Mouse (Mus musculus) forebrain, embryonic 15.5 days (tissue): ENCODE results near the gene Slc25a42. TPM values are rescaled to one million over a fixed set of nuclear protein-coding genes. Genes with fewer than 3 reads are reported as not detected.
"Not testable (repeated sequence)": the region's sequence is repeated elsewhere in the genome, so short reads cannot be mapped to it uniquely, and the experiment has no call there.

ENCODE experiments used
- ATAC-seq: fragments of 200-750 bp; cut with Nextera tagmentation; replicated peaks from 2 replicates; pipeline ENCODE4 v1.8.0; 2017; ENCODE audit warnings: mild to moderate bottlenecking, moderate TSS enrichment, moderate library complexity
- H3K27ac ChIP-seq: fragments of 300-500 bp; sonication (generic); replicated peaks from 2 replicates; pipeline ENCODE4 v1.5.1; 2015; ENCODE audit warnings: mild to moderate bottlenecking, inconsistent platforms
- H3K27me3 ChIP-seq: fragments of 300-500 bp; sonication (generic); 2 replicates; pipeline ENCODE4 v1.6.1; 2015; ENCODE audit warnings: inconsistent platforms
- H3K36me3 ChIP-seq: fragments of 300-500 bp; sonication (generic); 2 replicates; pipeline ENCODE4 v1.6.1; 2015; ENCODE audit warnings: mild to moderate bottlenecking, inconsistent platforms
- H3K4me1 ChIP-seq: fragments of 300-500 bp; sonication (generic); 2 replicates; pipeline ENCODE4 v1.6.1; 2015; ENCODE audit warnings: inconsistent platforms
- H3K4me2 ChIP-seq: fragments of 300-500 bp; sonication (generic); replicated peaks from 2 replicates; pipeline ENCODE4 v1.6.1; 2015; ENCODE audit warnings: mild to moderate bottlenecking, inconsistent platforms
- H3K4me3 ChIP-seq: fragments of 300-500 bp; sonication (generic); 2 replicates; pipeline ENCODE4 v1.5.1; 2015; ENCODE audit warnings: mild to moderate bottlenecking, inconsistent platforms
- H3K9ac ChIP-seq: fragments of 300-500 bp; sonication (generic); replicated peaks from 2 replicates; pipeline ENCODE4 v1.6.1; 2015; ENCODE audit warnings: mild to moderate bottlenecking, inconsistent platforms
- H3K9me3 ChIP-seq: fragments of 300-500 bp; sonication (generic); 2 replicates; pipeline ENCODE4 v1.6.1; 2016; ENCODE audit warnings: inconsistent platforms
- WGBS: fragments of 180-500 bp; shearing (Covaris S2); methylation state at CpG from one replicate; pipeline ENCODE4 v1.1.7; 2015; ENCODE audit warnings: mixed read lengths; 5-methylcytosine and 5-hydroxymethylcytosine counted together
- polyA plus RNA-seq: library from polyadenylated mRNA; unstranded; fragments of >200 nt; fragmentation: Nextera tagmentation; extraction: Ambion mirVana; gene quantifications from 2 replicates; pipeline ENCODE4 v1.2.1, GENCODE M21; 2015

The Slc25a42 gene
- polyA plus RNA-seq, 1 experiment from 2014 or later = 3.8 TPM

DNA sequence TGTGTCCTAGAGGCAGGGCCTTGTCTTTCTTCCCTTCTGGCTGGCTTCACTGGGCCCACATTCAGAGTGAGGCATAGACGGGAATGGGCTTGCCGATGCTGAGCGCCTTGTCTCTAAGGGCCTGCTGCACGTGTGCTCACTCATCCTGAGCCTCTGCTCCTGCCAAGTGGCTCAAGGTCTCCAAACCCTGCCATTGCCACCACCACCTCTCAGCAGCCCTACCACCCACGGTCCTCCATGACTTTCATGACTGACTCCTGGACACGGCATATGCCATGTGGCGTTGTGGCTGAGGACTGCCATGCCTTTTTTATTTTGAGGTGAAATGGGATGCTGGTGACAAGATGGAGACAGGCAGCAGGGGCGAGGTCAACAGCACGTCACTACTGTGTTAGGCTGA lies 18.7 kb upstream of the Slc25a42 start:
- Histone ChIP-seq H3K9ac (no peak overlapping the region), H3K36me3 (peaks cover 43% of the 10 kb centered on the region), H3K27ac (no peak overlapping the region), H3K27me3 (no peaks in the 10 kb centered on the region), H3K4me3 (no peak overlapping the region), H3K9me3 (no peaks in the 10 kb centered on the region), H3K4me2 (no peak overlapping the region), H3K4me1 (peaks cover 25% of the 10 kb centered on the region)
- ATAC-seq = no peak
- 92% methylated on average over 9 of the region's 9 CpGs for WGBS

GRCm38 (mm10) chr8:70227997-70228396 lies 15.9 kb upstream of the Slc25a42 start:
- no peak overlapping the region for H3K4me2 ChIP-seq
- WGBS = 30% methylated on average over 4 of the region's 4 CpGs
- H3K36me3 ChIP-seq = peaks cover 65% of the 10 kb centered on the region
- H3K4me3 ChIP-seq = no peak overlapping the region
- no peaks in the 10 kb centered on the region for H3K27me3 ChIP-seq
- no peak for ATAC-seq
- no peak overlapping the region for H3K9ac ChIP-seq
- H3K9me3 ChIP-seq = no peaks in the 10 kb centered on the region
- no peak overlapping the region for H3K27ac ChIP-seq
- peaks cover 8% of the 10 kb centered on the region for H3K4me1 ChIP-seq

- H3K27me3 ChIP-seq = no peaks in the 10 kb centered on the region
- no peak overlapping the region for H3K9ac ChIP-seq
- no peak for ATAC-seq
- H3K27ac ChIP-seq = no peak overlapping the region
- H3K36me3 ChIP-seq = peaks cover 62% of the 10 kb centered on the region
- WGBS = 51% methylated on average over 6 of the region's 6 CpGs
- H3K4me3 ChIP-seq = no peak overlapping the region
- peaks cover 8% of the 10 kb centered on the region; the same call in 1 of the 2 replicates for H3K4me1 ChIP-seq
- no peaks in the 10 kb centered on the region for H3K9me3 ChIP-seq
- H3K4me2 ChIP-seq = no peak overlapping the region
Observed at GRCm38 (mm10) chr8:70223341-70223740, 11.2 kb upstream of the Slc25a42 start.

DNA sequence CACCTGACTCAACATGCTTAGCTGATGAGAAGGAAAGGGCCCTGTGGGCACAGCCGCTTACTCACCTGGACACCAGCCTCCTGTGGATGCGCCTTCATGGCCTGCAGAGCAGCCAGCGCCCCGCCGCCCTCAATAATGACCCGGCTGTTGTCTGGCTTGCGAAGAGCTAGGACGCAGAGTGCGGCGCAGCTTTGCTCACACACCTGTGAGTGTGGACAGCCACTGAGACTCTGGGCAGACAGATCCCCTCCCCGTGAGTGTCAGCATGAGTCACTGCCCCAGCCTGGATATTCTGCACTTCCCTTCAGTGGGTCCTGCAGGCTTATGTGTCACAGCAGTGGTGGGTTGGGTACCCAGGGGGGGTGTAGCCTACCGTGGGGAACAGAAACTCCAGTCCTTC lies 9.9 kb upstream of the Slc25a42 start:
- no peaks in the 10 kb centered on the region for H3K9me3 ChIP-seq
- no peak for ATAC-seq
- no peaks in the 10 kb centered on the region for H3K27me3 ChIP-seq
- H3K9ac ChIP-seq = no peak overlapping the region
- peaks cover 8% of the 10 kb centered on the region; the same call in 1 of the 2 replicates for H3K4me1 ChIP-seq
- H3K27ac ChIP-seq = no peak overlapping the region
- 93% methylated on average over 12 of the region's 12 CpGs for WGBS
- H3K4me2 ChIP-seq = no peak overlapping the region
- peaks cover 52% of the 10 kb centered on the region for H3K36me3 ChIP-seq
- no peak overlapping the region for H3K4me3 ChIP-seq

DNA sequence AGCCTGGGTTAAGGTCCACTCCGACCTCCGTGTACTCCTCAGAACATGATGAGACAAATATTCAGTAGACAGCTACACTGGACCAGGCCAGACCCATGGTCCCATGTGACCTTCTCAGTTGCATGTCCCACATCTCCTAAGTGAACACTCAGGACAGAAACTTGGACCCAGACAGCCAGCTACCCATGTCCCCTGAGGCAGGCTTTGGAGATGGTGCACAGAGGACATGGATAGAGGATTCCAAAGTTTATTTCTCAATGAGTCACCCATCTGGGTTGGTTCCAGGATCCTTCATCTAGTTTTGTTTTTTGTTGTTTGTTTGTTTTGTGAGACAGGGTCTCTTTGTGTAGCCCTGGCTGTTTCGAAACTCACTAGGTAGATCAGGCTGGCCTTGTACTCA lies 8.8 kb upstream of the Slc25a42 start:
- WGBS = 91% methylated on average over 3 of the region's 3 CpGs
- ATAC-seq = no peak
- Histone ChIP-seq H3K36me3 (peaks cover 50% of the 10 kb centered on the region), H3K4me3 (no peak overlapping the region), H3K9me3 (no peaks in the 10 kb centered on the region), H3K9ac (no peak overlapping the region), H3K27me3 (no peaks in the 10 kb centered on the region), H3K4me2 (no peak overlapping the region), H3K27ac (no peak overlapping the region), H3K4me1 (peaks cover 8% of the 10 kb centered on the region; the same call in 1 of the 2 replicates)

GRCm38 (mm10) chr8:70220236-70220840 lies 8.2 kb upstream of the Slc25a42 start:
- Histone ChIP-seq H3K4me2 (no peak overlapping the region), H3K27ac (no peak overlapping the region), H3K27me3 (no peaks in the 10 kb centered on the region), H3K4me3 (no peak overlapping the region), H3K9me3 (no peaks in the 10 kb centered on the region), H3K4me1 (peaks cover 8% of the 10 kb centered on the region; the same call in 1 of the 2 replicates), H3K36me3 (peaks cover 45% of the 10 kb centered on the region), H3K9ac (no peak overlapping the region)
- no peak for ATAC-seq
- 75% methylated on average over 8 of the region's 8 CpGs for WGBS

- ATAC-seq = peak; percentile 30; the same call in 1 of the 2 replicates
- no peak overlapping the region for H3K4me2 ChIP-seq
- H3K9me3 ChIP-seq = no peaks in the 10 kb centered on the region
- no peak overlapping the region for H3K4me3 ChIP-seq
- peaks cover 34% of the 10 kb centered on the region for H3K36me3 ChIP-seq
- no peak overlapping the region for H3K9ac ChIP-seq
- H3K27ac ChIP-seq = no peak overlapping the region
- WGBS = 55% methylated on average over 5 of the region's 5 CpGs
- H3K27me3 ChIP-seq = no peaks in the 10 kb centered on the region
- peaks cover 8% of the 10 kb centered on the region; the same call in 1 of the 2 replicates for H3K4me1 ChIP-seq
Observed at GRCm38 (mm10) chr8:70219107-70219684, 7.1 kb upstream of the Slc25a42 start.

- Histone ChIP-seq H3K4me2 (no peak overlapping the region), H3K36me3 (peaks cover 21% of the 10 kb centered on the region), H3K4me1 (peaks cover 14% of the 10 kb centered on the region), H3K27ac (no peak overlapping the region), H3K27me3 (no peaks in the 10 kb centered on the region), H3K4me3 (no peak overlapping the region), H3K9me3 (no peaks in the 10 kb centered on the region), H3K9ac (no peak overlapping the region)
- no peak for ATAC-seq
Observed at GRCm38 (mm10) chr8:70217441-70217840, 5.3 kb upstream of the Slc25a42 start.

- no peak for ATAC-seq
- no peaks in the 10 kb centered on the region for H3K9me3 ChIP-seq
- H3K27me3 ChIP-seq = no peaks in the 10 kb centered on the region
- H3K4me2 ChIP-seq = no peak overlapping the region
- H3K9ac ChIP-seq = no peak overlapping the region
- WGBS = 67% methylated on average over 1 of the region's 1 CpGs
- peaks cover 12% of the 10 kb centered on the region for H3K36me3 ChIP-seq
- peaks cover 15% of the 10 kb centered on the region for H3K4me1 ChIP-seq
- no peak overlapping the region for H3K4me3 ChIP-seq
- no peak overlapping the region for H3K27ac ChIP-seq
Observed at GRCm38 (mm10) chr8:70216566-70216965, 4.5 kb upstream of the Slc25a42 start.

GRCm38 (mm10) chr8:70216161-70216560 lies 4.1 kb upstream of the Slc25a42 start:
- H3K27ac ChIP-seq, ATAC-seq, H3K36me3 ChIP-seq, H3K4me2 ChIP-seq, H3K27me3 ChIP-seq, H3K4me3 ChIP-seq, H3K9me3 ChIP-seq, H3K9ac ChIP-seq: not testable (repeated sequence)
- H3K4me1 ChIP-seq = peaks cover 19% of the 10 kb centered on the region
- 77% methylated on average over 3 of the region's 3 CpGs for WGBS

DNA sequence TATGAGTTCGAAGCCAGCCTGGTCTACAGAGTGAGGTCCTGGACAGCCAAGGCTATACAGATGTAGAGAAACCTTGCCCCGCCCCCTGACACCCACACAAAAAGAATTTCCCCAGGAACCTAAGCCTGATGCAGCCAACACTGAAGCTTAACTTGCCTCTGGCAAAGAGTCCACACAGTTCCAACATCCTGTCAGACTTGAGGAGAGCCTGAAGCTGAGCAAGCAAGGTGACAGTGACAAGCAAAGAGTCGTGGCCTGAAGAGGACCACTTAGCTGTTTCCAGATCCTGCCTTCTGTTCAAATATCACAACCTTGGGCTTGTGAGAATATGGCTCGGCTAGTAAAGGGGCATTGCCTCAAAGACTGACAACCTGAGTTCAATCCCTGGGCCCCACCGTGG lies 3.0 kb upstream of the Slc25a42 start:
- Histone ChIP-seq H3K4me3 (no peak overlapping the region), H3K4me2 (no peak overlapping the region), H3K4me1 (peaks cover 25% of the 10 kb centered on the region), H3K36me3 (no peaks in the 10 kb centered on the region), H3K27me3 (peaks cover 9% of the 10 kb centered on the region), H3K9ac (no peak overlapping the region), H3K9me3 (no peaks in the 10 kb centered on the region), H3K27ac (no peak overlapping the region)
- WGBS = 80% methylated on average over 5 of the region's 5 CpGs
- no peak for ATAC-seq

DNA sequence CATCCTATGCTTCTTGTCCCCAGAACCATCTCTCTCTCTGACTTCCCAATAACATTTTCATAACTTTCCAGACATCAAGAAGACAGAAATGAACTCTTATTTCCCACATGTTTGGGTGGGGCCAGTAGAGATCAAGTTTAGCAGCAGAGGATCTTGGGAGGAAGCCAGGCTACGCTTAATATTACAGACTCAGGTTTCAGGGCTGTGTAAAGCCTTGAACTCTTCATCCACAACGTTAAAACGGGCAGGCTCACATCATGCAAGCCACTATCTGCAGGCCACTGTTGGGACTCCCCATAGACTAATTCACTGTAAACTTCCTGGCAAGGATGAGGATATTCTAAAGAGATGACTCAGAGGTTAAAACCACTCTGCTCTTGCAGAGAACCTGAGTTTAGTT lies 2.3 kb upstream of the Slc25a42 start:
- Histone ChIP-seq H3K4me3 (no peak overlapping the region), H3K4me2 (no peak overlapping the region), H3K9me3 (no peaks in the 10 kb centered on the region), H3K27ac (no peak overlapping the region), H3K4me1 (peaks cover 20% of the 10 kb centered on the region), H3K36me3 (no peaks in the 10 kb centered on the region), H3K9ac (no peak overlapping the region), H3K27me3 (peaks cover 14% of the 10 kb centered on the region)
- ATAC-seq = no peak
- WGBS = 79% methylated on average over 3 of the region's 3 CpGs

DNA sequence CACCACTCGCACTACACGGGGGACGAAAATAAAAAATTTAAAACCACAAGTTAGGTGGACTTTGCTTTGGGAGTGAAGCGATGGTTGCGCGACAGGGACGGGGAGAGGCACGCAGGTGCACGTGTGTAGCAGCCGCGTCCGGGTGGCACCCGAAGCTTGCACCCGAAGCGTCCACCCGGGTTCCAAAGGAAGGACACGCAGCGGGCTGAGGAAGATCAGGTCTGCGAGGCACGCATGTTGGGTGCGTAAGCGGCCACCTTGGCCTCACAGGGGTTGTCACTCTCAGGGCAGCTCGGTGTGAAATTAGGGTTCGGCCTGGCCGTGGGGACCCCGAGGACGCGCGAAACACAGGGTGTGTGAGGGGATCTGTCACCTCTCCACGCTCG lies 386 bp downstream of the Slc25a42 start:
- peaks cover 17% of the 10 kb centered on the region for H3K4me1 ChIP-seq
- 3% methylated on average over 30 of the region's 31 CpGs for whole genome bisulfite sequencing
- ATAC-seq = no peak
- peaks cover 14% of the 10 kb centered on the region for H3K27me3 ChIP-seq
- H3K4me2 ChIP-seq = peak overlapping the region; percentile 96
- peak overlapping the region; percentile 62 for H3K4me3 ChIP-seq
- H3K27ac ChIP-seq = peak overlapping the region; percentile 70
- H3K9me3 ChIP-seq = no peaks in the 10 kb centered on the region
- H3K36me3 ChIP-seq = no peaks in the 10 kb centered on the region
- H3K9ac ChIP-seq = peak overlapping the region; percentile 69
